Mouse (Mus musculus): ENCODE measurements around the gene Mbnl2.

The Mbnl2 gene

GRCm38 (mm10) chr14:120298439-120298838, 23.0 kb downstream of the Mbnl2 start:
- no peak for DNase-seq

- DNase-seq, result no peak
Observed at GRCm38 (mm10) chr14:120299716-120300115, 24.2 kb downstream of the Mbnl2 start.

GRCm38 (mm10) chr14:120300191-120300590, 24.7 kb downstream of the Mbnl2 start:
- no peak for DNase-seq

GRCm38 (mm10) chr14:120300814-120301213, 25.3 kb downstream of the Mbnl2 start:
- no peak for DNase-seq

GRCm38 (mm10) chr14:120302913-120303548, 27.6 kb downstream of the Mbnl2 start:
- DNase-seq, result no peak

GRCm38 (mm10) chr14:120306229-120306628, 30.8 kb downstream of the Mbnl2 start:
- DNase-seq, result no peak

GRCm38 (mm10) chr14:120307356-120307755, 31.9 kb downstream of the Mbnl2 start:
- DNase-seq, result no peak

- no peak for DNase-seq
Observed at GRCm38 (mm10) chr14:120307963-120308362, 32.5 kb downstream of the Mbnl2 start.

GRCm38 (mm10) chr14:120309691-120310090, 34.2 kb downstream of the Mbnl2 start:
- no peak for DNase-seq

GRCm38 (mm10) chr14:120311330-120312097, 36.0 kb downstream of the Mbnl2 start:
- no peak for DNase-seq

GRCm38 (mm10) chr14:120312661-120313406, 37.4 kb downstream of the Mbnl2 start:
- DNase-seq, result no peak

- DNase-seq, result no peak
Observed at GRCm38 (mm10) chr14:120313466-120313865, 38.0 kb downstream of the Mbnl2 start.

- no peak for DNase-seq
Observed at GRCm38 (mm10) chr14:120315721-120316120, 40.3 kb downstream of the Mbnl2 start.

GRCm38 (mm10) chr14:120318326-120318935, 43.0 kb downstream of the Mbnl2 start:
- DNase-seq, result no peak

- DNase-seq, result no peak
Observed at GRCm38 (mm10) chr14:120318974-120319731, 43.7 kb downstream of the Mbnl2 start.

GRCm38 (mm10) chr14:120322041-120322440, 46.6 kb downstream of the Mbnl2 start:
- no peak for DNase-seq

GRCm38 (mm10) chr14:120323111-120323510, 47.6 kb downstream of the Mbnl2 start:
- DNase-seq, result no peak

GRCm38 (mm10) chr14:120324061-120324791, 48.8 kb downstream of the Mbnl2 start:
- DNase-seq, result no peak

- DNase-seq, result peak in 1 of 2 experiments; percentile 30
Observed at GRCm38 (mm10) chr14:120324883-120325480, 49.5 kb downstream of the Mbnl2 start.

- DNase-seq, result peak; percentile 63 to 71
Observed at GRCm38 (mm10) chr14:120325673-120326072, 50.2 kb downstream of the Mbnl2 start.

- DNase-seq, result no peak
Observed at GRCm38 (mm10) chr14:120330454-120330853, 55.0 kb downstream of the Mbnl2 start.

Measured in B cell, adult 2 months (primary cell).